Mouse (Mus musculus): ENCODE measurements at regions not wholly inside any gene's neighbourhood (a gene's known extent, or its start where the extent isn't known, plus 50 kb on each side); places are given as distances from the start of the nearest gene placed in this dataset.

- in situ Hi-C loops (cut with MboI, MseI), result no loop called here
Measured at GRCm38 (mm10) chr3:143596011-143596683, 608.9 kb downstream of the Lmo4 start.

- in situ Hi-C loops (cut with MboI, MseI), result no loop called here
Measured at GRCm38 (mm10) chr3:143595081-143595480, 609.9 kb downstream of the Lmo4 start.

- in situ Hi-C loops (cut with MboI, MseI), result no loop called here
Measured at GRCm38 (mm10) chr3:143594676-143595075, 610.3 kb downstream of the Lmo4 start.

DNA sequence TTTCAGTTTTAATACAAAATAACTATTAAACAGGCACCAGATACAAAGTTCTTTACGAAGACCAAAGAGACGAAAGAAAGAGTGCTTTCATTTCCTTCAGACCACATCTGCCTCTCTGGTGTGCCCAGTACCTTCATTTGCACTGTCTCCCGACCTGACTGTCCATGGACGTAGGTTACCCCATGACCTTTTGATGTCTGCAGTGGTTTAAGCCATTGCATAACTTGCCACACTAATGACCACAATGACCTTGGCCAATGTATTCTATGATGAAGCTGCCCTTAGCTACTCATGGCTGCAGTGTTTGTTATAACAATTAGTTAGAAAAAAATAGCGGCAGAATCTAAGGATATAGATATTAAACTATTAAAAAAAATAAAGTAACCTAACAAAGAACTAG lies 618.4 kb downstream of the Lmo4 start:
- in situ Hi-C loops (cut with MboI, MseI), result no loop called here

- in situ Hi-C loops (cut with MboI, MseI), result no loop called here
Measured at GRCm38 (mm10) chr3:143584692-143585603, 620.1 kb downstream of the Lmo4 start.

DNA sequence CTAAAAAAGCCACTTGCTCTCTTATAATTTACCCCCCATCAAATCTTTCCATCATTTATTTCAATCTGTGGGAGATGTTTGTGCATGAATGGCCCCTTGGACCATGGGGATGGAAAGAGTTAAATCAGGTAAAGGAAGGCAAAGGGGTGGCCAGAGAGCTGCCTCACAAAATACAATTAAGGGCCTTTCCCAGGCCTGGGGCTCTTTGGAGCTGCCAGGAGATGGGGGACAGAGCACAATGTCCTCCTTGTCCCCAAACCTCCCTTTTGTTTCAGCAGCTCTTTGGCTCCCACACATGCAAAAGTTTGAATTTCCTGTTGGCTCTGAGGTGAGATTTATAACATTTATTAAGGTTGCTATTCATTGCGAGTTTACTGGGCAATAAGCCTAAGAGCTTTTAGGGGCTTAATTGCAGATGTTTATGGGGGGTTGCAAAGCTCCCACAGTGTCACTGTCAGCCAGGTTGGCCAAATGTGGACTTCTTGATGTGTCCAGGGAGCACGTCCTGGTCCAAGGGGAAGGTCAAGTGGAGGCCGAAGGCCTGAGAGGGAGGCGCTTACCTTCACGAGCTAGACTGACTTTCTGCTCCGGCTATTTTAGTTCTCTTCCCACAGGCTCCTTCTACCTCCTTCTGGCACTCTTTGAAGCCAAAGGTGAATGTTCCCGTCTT lies 628.5 kb downstream of the Lmo4 start:
- in situ Hi-C loops (cut with MboI, MseI), result no loop called here

DNA sequence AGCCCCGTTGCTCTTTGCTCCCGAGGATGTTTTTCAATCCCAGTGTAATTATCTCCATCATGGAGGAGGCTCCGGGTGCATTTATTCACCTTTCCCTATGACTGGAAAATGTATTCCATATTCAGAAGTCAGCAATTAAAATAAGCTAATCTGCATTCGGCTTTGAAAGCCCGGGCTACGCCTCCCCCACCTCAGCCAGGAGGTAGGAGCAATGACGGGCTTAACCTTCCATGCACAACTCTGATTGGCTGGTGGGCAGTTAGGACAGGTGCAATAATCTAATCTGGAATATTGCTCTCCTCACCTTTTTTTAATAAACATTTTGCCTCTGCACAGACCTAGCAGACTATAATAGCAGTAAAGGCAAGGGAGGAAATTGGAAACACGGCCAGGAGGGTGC lies 629.3 kb downstream of the Lmo4 start:
- in situ Hi-C loops (cut with MboI, MseI), result no loop called here

DNA sequence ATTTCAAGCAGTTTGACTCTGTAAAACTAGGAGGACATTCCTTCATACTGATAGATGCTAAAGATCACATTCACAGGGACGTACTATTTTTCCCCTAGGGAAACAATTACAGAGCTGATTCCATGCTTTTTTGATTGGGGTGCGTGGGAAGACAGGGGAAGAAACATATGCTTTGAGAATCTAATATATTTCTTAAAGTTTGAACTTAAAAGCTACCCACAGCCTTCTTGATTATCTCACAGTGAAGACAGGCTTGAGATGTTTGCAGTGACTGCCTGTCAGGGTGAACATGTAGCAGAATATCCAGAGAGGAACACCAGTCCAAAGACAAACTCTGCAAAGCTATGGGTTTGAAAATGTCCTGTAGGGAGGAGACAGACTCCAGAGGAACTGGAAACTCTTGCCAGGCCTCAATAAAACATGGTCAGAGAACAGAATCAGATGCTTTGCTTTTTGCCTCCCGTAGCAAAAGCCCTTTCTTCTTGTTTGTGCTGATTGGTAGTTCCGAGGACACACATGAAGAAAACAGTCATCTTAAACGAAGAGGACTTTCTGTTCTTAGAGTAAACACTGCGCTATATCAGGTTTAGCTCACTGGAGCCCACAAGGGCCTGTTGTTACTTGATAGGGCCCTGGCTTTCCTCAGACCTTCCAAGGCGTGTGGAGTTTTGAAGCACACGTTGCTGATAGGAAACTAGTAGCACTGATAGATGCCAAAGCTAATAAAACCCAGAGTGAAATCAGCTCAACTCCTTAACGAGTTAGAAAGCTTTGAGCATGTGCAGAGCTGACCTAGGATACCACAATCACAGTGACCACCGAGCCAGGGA lies 630.8 kb downstream of the Lmo4 start:
- in situ Hi-C loops (cut with MboI, MseI), result no loop called here

DNA sequence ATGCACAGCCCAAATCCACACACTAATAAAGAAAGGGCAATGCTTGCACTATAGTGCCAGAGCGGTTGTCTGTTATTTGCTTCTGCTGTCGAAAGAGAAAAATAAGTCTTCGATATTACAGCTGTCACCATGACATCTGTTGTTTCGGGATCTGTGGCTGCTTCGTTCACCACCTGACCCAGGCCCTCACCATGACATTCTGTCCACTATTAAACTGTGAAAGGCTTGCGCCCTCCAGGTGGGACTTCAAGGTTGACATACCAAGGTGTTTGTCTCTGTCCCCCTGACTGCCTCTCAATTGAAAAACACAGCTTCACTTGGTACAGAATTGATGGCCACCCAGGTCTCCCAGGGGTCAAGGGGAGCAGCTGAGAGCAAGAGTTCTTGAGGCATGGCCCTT lies 635.1 kb downstream of the Lmo4 start:
- in situ Hi-C loops (cut with MboI, MseI), result no loop called here

DNA sequence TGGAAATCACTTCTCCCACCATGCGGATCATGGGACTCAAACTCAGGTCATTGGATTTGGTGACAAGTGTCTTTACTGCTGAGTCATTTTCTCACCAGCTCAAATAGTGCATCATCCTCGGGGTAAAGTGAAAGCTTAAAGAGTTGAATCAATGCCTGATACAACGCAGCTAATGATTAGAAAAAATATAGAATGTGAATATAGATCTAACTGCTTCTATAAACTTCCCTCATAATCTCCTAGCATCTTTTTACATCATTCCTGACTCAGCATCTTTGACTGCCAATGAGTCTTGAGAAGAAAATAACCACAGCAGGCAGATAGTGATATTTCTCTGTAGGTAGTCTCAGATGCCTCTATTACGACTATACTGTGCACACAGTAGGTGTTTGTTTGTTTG lies 640.0 kb downstream of the Lmo4 start:
- in situ Hi-C loops (cut with MboI, MseI), result no loop called here

GRCm38 (mm10) chr3:143542811-143543210 lies 661.0 kb upstream of the Pkn2 start:
- in situ Hi-C loops (cut with MboI, MseI), result no loop called here

DNA sequence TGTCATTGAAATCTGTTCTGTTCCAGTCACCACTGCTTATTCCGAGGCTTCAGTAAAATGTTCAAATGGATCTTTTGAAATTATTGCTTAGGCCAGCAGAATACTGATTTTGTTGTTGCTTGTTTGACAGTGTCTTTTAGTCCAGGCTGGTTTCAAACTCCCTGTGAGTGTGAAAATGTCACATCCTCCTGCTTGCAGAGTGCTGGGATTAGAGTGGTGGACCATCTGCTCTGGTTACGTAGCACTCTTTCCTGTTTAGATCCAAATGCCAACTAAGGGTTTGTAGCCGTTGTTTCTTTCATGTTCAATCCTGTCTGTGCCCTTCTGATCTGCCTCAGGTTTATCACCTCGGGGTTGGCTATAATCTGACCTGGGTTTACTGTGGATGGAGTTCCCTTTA lies 646.2 kb upstream of the Pkn2 start:
- in situ Hi-C loops (cut with MboI, MseI), result no loop called here

DNA sequence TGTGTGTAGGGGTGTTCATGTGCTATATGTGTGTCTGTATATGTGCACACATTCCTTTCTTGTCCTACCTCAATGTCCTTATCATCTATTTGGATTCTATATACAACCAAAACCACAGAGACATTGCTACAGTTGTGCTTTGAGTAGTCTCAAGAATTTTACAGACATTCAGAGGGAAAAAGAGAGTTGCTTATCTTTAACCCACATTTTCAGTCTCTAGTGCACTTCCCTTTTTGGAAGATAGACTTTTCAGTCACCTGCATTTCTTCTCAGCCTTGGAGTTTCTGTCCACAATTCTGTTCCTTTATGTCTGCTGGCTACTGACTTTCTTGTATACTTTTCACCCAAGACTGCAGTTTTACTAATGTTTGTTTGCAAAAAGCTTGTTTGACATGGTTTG lies 645.5 kb upstream of the Pkn2 start:
- in situ Hi-C loops (cut with MboI, MseI), result no loop called here

DNA sequence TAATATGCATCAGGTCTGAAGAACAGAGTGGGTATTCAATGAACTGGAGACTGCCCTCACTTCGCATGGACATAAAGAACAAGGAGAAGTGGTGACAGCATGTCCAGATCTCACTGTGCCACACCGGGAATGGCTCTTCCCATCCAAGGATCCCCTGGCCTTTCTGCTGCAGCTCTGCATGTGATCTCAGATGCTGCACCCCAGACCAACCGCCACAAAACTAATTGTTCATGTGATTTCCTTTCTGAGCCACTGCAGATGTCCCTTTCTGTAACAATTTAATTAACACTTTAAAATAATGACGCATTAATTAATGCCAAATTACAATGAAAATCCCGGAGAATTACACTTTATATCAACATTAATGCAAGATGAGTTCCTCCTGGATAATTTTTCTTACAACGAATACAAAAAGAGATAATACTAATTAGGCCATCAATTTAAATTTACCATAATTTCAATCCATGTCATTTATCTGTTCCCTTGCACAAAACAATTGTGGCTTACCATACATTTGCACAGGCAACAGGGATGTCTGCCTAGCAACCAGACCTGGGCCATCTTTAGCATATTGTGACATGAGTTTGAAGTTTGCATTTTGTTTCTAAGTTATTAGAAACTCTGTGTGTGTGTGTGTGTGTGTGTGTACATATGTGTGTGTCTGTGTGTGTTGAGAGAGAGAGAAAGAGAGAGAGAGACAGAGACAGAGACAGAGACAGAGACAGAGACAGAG lies 630.9 kb upstream of the Pkn2 start:
- in situ Hi-C loops (cut with MboI, MseI), result no loop called here

DNA sequence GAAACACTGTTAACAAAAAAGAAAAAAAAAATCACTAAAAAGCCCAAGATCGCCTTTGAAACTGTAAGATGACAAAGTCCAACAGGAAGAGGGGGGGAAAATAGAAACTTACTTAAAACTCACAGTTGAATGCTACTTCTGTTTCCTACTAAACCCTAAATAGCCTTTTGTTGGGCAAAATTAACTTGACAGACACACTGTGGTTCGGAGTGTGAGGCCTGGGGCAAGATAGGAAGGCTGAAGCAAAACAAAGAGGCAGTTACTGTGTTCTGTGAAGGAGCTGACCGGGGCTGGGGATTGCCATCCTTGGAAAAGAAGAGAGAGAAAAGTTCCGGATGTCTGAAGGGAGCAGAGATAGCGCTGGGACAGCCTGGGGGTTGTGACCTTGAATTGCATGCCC lies 627.7 kb upstream of the Pkn2 start:
- in situ Hi-C loops (cut with MboI, MseI), result no loop called here

DNA sequence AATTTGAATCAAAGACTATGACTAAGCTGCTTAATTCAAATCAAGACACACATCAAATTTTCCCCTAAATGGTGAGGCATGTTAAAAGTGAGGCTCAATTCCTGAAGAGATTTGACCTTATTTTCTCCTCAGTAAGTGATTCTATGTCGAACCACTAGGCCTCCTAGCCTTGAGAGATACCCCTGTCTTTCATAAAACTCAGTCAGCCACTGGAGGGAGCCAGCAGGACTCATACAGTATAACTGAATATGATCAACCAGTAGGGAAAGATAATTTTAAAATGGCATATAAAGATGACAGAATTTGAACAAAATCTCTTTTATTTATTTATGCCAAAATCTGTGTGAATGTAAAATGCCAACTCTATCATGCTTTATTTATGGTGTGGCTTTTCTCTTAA lies 626.5 kb upstream of the Pkn2 start:
- in situ Hi-C loops (cut with MboI, MseI), result no loop called here

- in situ Hi-C loops (cut with MboI, MseI), result no loop called here
Measured at GRCm38 (mm10) chr3:143501017-143501416, 619.2 kb upstream of the Pkn2 start.

GRCm38 (mm10) chr3:143495389-143495788 lies 613.6 kb upstream of the Pkn2 start:
- in situ Hi-C loops (cut with MboI, MseI), result no loop called here

DNA sequence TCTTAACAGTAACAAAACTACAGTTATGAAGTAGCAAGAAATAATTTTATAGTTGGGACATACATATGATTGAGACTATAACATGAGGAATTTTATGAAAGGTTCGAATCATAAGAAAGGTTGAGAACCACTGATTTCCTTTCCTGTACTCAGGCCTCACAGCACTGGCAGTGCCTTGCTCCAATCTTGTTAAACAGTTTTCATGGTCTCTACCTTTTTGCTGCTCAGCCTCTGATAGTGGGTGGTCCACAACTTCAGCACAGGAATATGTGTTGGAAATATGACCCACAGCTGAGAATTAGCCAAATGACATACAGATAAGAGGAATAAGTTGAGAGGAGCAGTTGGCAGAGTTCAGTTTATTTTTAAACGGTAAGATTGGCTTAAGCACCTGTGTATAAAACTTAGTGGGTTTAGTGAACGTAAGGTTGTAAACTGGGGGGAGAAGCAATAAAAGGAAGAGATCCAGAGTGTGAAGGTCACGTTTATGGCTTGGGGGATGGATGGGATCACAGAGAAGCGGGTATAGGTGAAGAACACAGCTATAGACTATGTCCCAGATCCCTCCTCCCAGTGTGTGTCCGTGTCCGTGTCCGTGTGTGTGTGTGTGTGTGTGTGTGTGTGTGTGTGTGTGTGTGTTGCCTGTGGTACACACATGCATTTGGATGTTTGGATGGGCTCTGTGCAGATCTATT lies 596.3 kb upstream of the Pkn2 start:
- in situ Hi-C loops (cut with MboI, MseI), result no loop called here

- in situ Hi-C loops (cut with MboI, MseI), result no loop called here
Measured at GRCm38 (mm10) chr3:143475461-143475860, 593.7 kb upstream of the Pkn2 start.

All from T-helper 1 cell (primary cell).